ENCODE assay signal across 23 mouse cellular contexts in genomic region chr19:10774141-10774540, GRCm38 (mm10). TPM values are rescaled to one million over a fixed set of nuclear protein-coding genes. Genes with fewer than 3 reads are reported as not detected.
A peak's percentile ranks its signal among the peaks of the same experiment; 100 is the strongest.
DNase-seq lines count a peak whose midpoint lies in the region; TF ChIP-seq lines count a peak whose summit lies in the region.
"Had no signal": no experiment of that assay in that cellular context is flagged by ENCODE, and none has a peak within 500 bp of the region (broad histone marks: within the 10 kb centered on the region; RNA-seq: fewer than 3 reads in every experiment).

No protein-coding gene starts in this region.

- DNase-seq in left cerebral cortex, adult 2 months (ENCODE audit: extremely low spot score in 1 of 2, low spot score in 2 of 2): no peak
- no peak for DNase-seq in left cerebral cortex, adult 9 months (ENCODE audit: low spot score in 2 of 2)
- DNase-seq in naive thymus-derived CD4-positive, alpha-beta T cell, adult 2 months (ENCODE audit: low read depth): peak; percentile 53
- no peak for DNase-seq in cerebellum, postnatal 25 days
- DNase-seq in thymus, postnatal 14 days: no peak
- DNase-seq: adrenal gland, adult 8-10 months; adrenal gland, postnatal 14 days; adrenal gland, postnatal 36 days; cerebellum, adult 11-12 months; cerebellum, adult 9-10 months; cerebellum, postnatal 10 days; cerebellum, postnatal 36 days; forebrain, postnatal 0 days had no signal

- intact Hi-C loops in left cerebral cortex, adult 2 months (cut with DNase I): no loop called here

- peaks cover 4% of the 10 kb centered on the region; the same call in 1 of the 2 replicates for H3K4me1 ChIP-seq in cortical plate, adult 2 months (ENCODE audit: control insufficient read depth, insufficient read depth, low read length)
- H3K4me1 ChIP-seq: embryonic facial prominence, embryonic 10.5 days; embryonic facial prominence, embryonic 12.5 days; forebrain, embryonic 13.5 days; forebrain, embryonic 15.5 days had no signal

- no peak for TF ChIP-seq POLR2A in cortical plate, adult 2 months (IDR thresholded peaks at IDR 0.05; ENCODE audit: extremely low read depth, insufficient read depth, low read length)

- peak overlapping the region; percentile 76; the same call in 1 of the 2 replicates for H3K27ac ChIP-seq in left cerebral cortex, adult 2 months
- H3K27ac ChIP-seq in cortical plate, adult 2 months (ENCODE audit: insufficient read depth, low read length): 0 out of 2 replicates have a peak overlapping the region, but pooled peaks have one; percentile 62
- H3K27ac ChIP-seq: embryonic facial prominence, embryonic 10.5 days; embryonic facial prominence, embryonic 12.5 days; forebrain, embryonic 13.5 days; forebrain, embryonic 15.5 days had no signal

- no peak for TF ChIP-seq CTCF in left cerebral cortex, adult 2 months (IDR thresholded peaks at IDR 0.05)
- TF ChIP-seq CTCF in cortical plate, adult 2 months (IDR thresholded peaks at IDR 0.05; ENCODE audit: extremely low read depth, insufficient read depth, low read length): no peak

- no peak overlapping the region for H3K4me3 ChIP-seq in left cerebral cortex, adult 2 months
- no peak overlapping the region for H3K4me3 ChIP-seq in cortical plate, adult 2 months (ENCODE audit: insufficient read depth, low read length)
- H3K4me3 ChIP-seq: embryonic facial prominence, embryonic 10.5 days; embryonic facial prominence, embryonic 12.5 days; forebrain, embryonic 13.5 days; forebrain, embryonic 15.5 days had no signal

RNA-seq across cellular contexts. Expression of gene Cd5, which starts 35.3 kb away (rescaled TPM):
- total RNA-seq in left cerebral cortex, adult 2 months (2021): under 1 TPM; 0.16 to 0.37 TPM
- 0.08 TPM in 2 replicates for polyA plus RNA-seq in cortical plate, adult 2 months (2012; rRNA removed)
- total RNA-seq: common myeloid progenitor, adult 5-6 weeks had no signal
- polyA plus RNA-seq: forebrain, embryonic 13.5 days; G1E; Patski had no signal

RNA-seq across cellular contexts. Expression of gene Cd6, which starts 55.7 kb away (rescaled TPM):
- 1 to 10 TPM; 2.3 to 2.8 TPM for total RNA-seq in left cerebral cortex, adult 2 months (2021)
- 5.8 and 6.0 TPM in 2 replicates for polyA plus RNA-seq in cortical plate, adult 2 months (2012; rRNA removed)
- total RNA-seq: forebrain, postnatal 0 days had no signal
- polyA plus RNA-seq: embryonic facial prominence, embryonic 12.5 days; embryonic facial prominence, embryonic 14.5 days; forebrain, embryonic 11.5 days; forebrain, embryonic 13.5 days; forebrain, embryonic 15.5 days; G1E had no signal
